Mouse (Mus musculus) ES-CJ7 (cell line): ENCODE results near the gene Cep83.

Source experiments
- DNase-seq: peaks from one replicate; pipeline ENCODE4 v3.0.0; 2011; ENCODE audit warnings: low read depth, low spot score

Gene Cep83

DNA sequence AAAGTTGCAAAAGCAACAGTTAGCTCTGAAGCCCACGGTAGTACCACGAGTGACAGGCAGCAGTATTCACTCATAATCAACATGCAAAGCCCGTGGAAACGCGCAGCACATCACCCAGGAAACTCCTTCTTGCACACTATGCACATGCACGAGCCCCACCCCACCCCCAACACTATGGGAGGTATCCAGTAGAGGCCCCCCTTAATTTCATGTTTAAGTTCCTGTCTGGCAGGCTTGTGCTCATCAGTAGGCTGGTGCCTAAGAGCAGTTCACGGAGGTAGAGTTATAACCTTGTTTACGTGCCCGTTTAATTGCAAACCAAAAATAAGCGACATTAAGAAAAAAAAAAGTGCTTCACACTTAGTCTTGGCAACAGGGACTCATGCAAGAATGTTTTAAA, 138.9 kb downstream of the Cep83 start:
- no peak for DNase-seq

DNA sequence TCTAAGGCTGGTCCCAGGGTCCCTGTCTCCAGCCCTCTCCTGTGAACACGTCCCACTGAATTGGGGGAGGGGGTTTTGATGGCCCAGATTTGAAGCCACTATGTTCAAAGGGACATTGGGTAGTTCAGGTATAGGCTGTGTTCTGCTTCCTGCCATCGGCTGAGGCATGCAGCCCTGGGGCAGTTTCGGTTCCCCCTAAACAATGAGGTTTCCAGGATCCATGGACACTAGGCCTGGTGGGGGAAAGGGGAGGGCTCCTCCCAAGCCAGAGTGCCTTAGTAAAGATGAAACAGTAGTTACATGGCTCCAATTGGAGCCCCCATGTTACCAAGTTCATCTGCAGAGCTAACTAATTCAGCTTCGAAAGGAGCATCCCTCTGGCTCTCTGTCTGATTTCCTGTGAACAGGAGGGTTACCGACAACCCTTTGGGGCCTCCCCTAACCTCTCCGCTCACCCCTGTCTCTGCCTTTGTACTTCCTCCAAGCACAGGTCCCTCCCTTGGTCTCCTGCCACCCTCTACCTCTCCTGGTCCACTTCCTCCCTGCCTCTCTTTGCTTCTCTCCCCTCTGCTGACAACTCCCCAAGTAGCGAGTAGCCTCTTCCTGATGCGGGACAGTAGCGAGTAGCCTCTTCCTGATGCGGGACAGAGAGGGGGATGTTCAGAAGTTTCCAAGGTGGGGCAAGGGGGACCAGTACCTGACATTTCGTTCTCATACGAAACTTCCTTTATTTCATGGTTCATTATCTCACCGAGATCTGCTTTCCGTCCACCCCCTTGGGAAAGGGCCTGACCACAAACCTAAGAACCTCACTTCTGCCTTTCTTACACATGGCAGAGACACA, 139.7 kb downstream of the Cep83 start:
- no peak for DNase-seq

DNA sequence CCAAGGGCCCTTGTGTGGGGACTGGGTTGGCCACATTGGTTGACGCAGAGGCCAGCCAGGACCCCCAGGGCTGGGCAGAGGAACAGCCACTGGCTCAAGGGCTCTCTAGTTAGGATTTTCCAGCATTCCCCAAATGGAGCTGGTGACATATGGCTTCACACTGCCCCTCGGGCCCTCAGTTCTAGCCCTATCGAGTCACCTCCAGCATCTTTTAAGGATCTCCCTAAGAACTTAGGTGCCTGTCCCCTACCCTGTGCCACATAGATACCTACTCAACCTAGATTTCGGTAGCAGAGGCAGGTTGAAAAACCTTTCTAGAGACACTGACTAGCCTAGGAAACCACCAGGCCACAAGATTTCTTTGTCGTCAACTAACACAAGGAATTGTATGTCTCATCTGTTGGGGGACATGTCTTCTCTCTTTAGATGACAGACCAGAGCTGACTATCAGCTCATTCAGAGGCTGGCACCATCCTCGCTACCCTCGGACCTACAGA, 140.3 kb downstream of the Cep83 start:
- no peak for DNase-seq

DNA sequence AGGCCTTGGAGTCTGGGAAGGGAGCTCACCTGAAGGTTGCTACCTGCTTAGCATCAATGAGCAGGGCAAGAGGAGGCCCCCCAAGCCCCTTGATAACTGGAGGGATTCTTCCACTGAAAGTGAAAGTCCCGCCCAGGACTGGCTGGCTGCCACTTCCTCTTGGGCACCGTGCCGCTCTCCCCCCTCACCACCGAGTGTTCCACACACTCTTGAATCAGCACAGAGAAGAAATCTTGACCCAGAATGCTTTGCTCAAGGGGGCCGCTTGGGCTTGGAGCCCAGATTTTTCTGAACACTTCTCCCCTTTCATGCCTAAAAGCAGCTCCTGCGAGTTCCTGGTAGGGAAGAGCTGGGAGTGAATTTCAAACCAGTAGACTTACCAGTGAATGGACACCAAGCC, 141.0 kb downstream of the Cep83 start:
- DNase-seq = no peak

DNA sequence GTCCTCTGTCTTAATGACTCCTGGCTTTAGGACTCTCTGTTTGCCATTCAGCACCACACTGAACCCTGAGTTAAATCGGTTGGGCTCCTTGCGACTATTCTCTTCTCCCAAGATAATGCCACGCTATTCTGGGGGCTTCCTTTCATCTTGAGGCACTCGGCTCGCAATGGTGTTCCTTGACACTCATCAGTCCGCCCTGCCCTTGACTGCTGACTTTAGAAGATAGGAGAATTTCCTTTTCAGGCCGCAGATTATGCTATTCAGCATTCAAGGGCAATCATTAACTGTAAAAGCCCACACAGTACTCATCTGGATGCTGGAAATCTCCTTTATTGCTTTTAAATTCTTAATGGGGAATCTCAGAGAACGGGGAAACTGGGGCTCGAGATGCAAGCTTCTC, 147.4 kb downstream of the Cep83 start:
- no peak for DNase-seq
